Mouse (Mus musculus) layer of hippocampus, postnatal 25 days (tissue): ENCODE data around the gene 6030468B19Rik. TPM values are rescaled to one million over a fixed set of nuclear protein-coding genes. Genes with fewer than 3 reads are reported as not detected.
"Not testable (repeated sequence)": the region's sequence is repeated elsewhere in the genome, so short reads cannot be mapped to it uniquely, and the experiment has no call there.

Source experiments
- DNase-seq, 2 experiments: peaks; one replicate each; pipeline ENCODE4 v3.0.0; 2022; ENCODE audit warnings: mixed read lengths in 2 of 2, low spot score in 1 of 2; ENCODE audit errors: extremely low spot score in 1 of 2
- total RNA-seq, 2 experiments: library from RNA; stranded (reverse); gene quantifications; 2 replicates each; pipeline ENCODE4 v1.2.3; 2021

Gene 6030468B19Rik
- total RNA-seq, 2 experiments from 2014 or later = 0.35 TPM; not detected in 1

GRCm38 (mm10) chr11:117778031-117778430, 19.4 kb upstream of the 6030468B19Rik start:
- DNase-seq = no peak

GRCm38 (mm10) chr11:117778851-117779433, 18.5 kb upstream of the 6030468B19Rik start:
- DNase-seq = no peak

GRCm38 (mm10) chr11:117779434-117780198, 17.8 kb upstream of the 6030468B19Rik start:
- no peak for DNase-seq

- DNase-seq = no peak
Measured at GRCm38 (mm10) chr11:117780199-117780515, 17.3 kb upstream of the 6030468B19Rik start.

- DNase-seq = no peak
Measured at GRCm38 (mm10) chr11:117780582-117781111, 16.8 kb upstream of the 6030468B19Rik start.

- DNase-seq = no peak
Measured at GRCm38 (mm10) chr11:117781199-117781821, 16.1 kb upstream of the 6030468B19Rik start.

GRCm38 (mm10) chr11:117781993-117782704, 15.3 kb upstream of the 6030468B19Rik start, which contains the start of the genes Tmc8 and Tmc6:
Gene Tmc8 (plus strand): TSS chr11:117782076.
Gene Tmc6 (minus strand): TSS chr11:117782198.
- no peak for DNase-seq

- DNase-seq = no peak
Measured at GRCm38 (mm10) chr11:117782705-117783034, 14.8 kb upstream of the 6030468B19Rik start.

GRCm38 (mm10) chr11:117783089-117783488, 14.4 kb upstream of the 6030468B19Rik start:
- peak; percentile 34 to 65 for DNase-seq

GRCm38 (mm10) chr11:117783683-117784309, 13.7 kb upstream of the 6030468B19Rik start:
- no peak for DNase-seq

GRCm38 (mm10) chr11:117786294-117786693, 11.2 kb upstream of the 6030468B19Rik start:
- DNase-seq = peak in 1 of 2 experiments; percentile 61

- DNase-seq = not testable (repeated sequence)
Measured at GRCm38 (mm10) chr11:117788481-117788880, 9.0 kb upstream of the 6030468B19Rik start.

- DNase-seq = peak; percentile 36 to 77
Measured at GRCm38 (mm10) chr11:117790286-117790685, 7.2 kb upstream of the 6030468B19Rik start.

- no peak for DNase-seq
Measured at GRCm38 (mm10) chr11:117790703-117791440, 6.6 kb upstream of the 6030468B19Rik start.

- no peak for DNase-seq
Measured at GRCm38 (mm10) chr11:117791441-117791761, 6.1 kb upstream of the 6030468B19Rik start.

GRCm38 (mm10) chr11:117792281-117792888, 5.1 kb upstream of the 6030468B19Rik start:
- DNase-seq = no peak

GRCm38 (mm10) chr11:117794035-117794551, 3.4 kb upstream of the 6030468B19Rik start:
- no peak for DNase-seq

GRCm38 (mm10) chr11:117796954-117797353, 506 bp upstream of the 6030468B19Rik start:
- no peak for DNase-seq

- DNase-seq = no peak
Measured at GRCm38 (mm10) chr11:117798160-117798541, 691 bp downstream of the 6030468B19Rik start.
